Mouse (Mus musculus) kidney, embryonic 15.5 days (tissue): Measurements from ENCODE around the gene Gm11042. TPM values are rescaled to one million over a fixed set of nuclear protein-coding genes. Genes with fewer than 3 reads are reported as not detected.

ENCODE experiments used
- ATAC-seq: fragments of 200-750 bp; cut with Nextera tagmentation; replicated peaks from 2 replicates; pipeline ENCODE4 v1.8.0; 2017; ENCODE audit warnings: moderate TSS enrichment; ENCODE audit not compliant: low FRiP score
- H3K27ac ChIP-seq: fragments of 300-500 bp; sonication (generic); 2 replicates; pipeline ENCODE4 v1.5.1; 2015; ENCODE audit warnings: mild to moderate bottlenecking, inconsistent platforms
- H3K27me3 ChIP-seq: fragments of 300-500 bp; sonication (generic); 2 replicates; pipeline ENCODE4 v1.6.1; 2015; ENCODE audit warnings: inconsistent platforms
- H3K36me3 ChIP-seq: fragments of 300-500 bp; sonication (generic); 2 replicates; pipeline ENCODE4 v1.6.1; 2015; ENCODE audit warnings: inconsistent platforms
- H3K4me1 ChIP-seq: fragments of 300-500 bp; sonication (generic); 2 replicates; pipeline ENCODE4 v1.6.1; 2015; ENCODE audit warnings: inconsistent platforms
- H3K4me2 ChIP-seq: fragments of 300-500 bp; sonication (generic); 2 replicates; pipeline ENCODE4 v1.6.1; 2015; ENCODE audit warnings: moderate library complexity, mild to moderate bottlenecking, inconsistent platforms
- H3K4me3 ChIP-seq: fragments of 300-500 bp; sonication (generic); replicated peaks from 2 replicates; pipeline ENCODE4 v1.5.1; 2015; ENCODE audit warnings: mild to moderate bottlenecking, inconsistent platforms
- H3K9ac ChIP-seq: fragments of 300-500 bp; sonication (generic); 2 replicates; pipeline ENCODE4 v1.6.1; 2015; ENCODE audit warnings: mild to moderate bottlenecking, inconsistent platforms
- H3K9me3 ChIP-seq: fragments of 300-500 bp; sonication (generic); replicated peaks from 2 replicates; pipeline ENCODE4 v1.6.1; 2016; ENCODE audit warnings: inconsistent platforms
- WGBS: fragments of 180-500 bp; shearing (Covaris S2); methylation state at CpG from one replicate; pipeline ENCODE4 v1.1.7; 2015; ENCODE audit warnings: mixed read lengths; 5-methylcytosine and 5-hydroxymethylcytosine counted together
- polyA plus RNA-seq: library from polyadenylated mRNA; unstranded; fragments of >200 nt; fragmentation: Nextera tagmentation; extraction: Ambion mirVana; gene quantifications from 2 replicates; pipeline ENCODE4 v1.2.1, GENCODE M21; 2015

Gm11042 gene
- not detected in 2 replicates for polyA plus RNA-seq

- no peaks in the 10 kb centered on the region for H3K9me3 ChIP-seq
- WGBS, result 30% methylated on average over 18 of the region's 18 CpGs
- peak within 1 kb of the TSS; percentile 62; the same call in 1 of the 2 replicates for H3K27ac ChIP-seq
- peak within 1 kb of the TSS; percentile 60 for H3K4me3 ChIP-seq
- peaks cover 5% of the 10 kb centered on the region; the same call in 1 of the 2 replicates for H3K4me1 ChIP-seq
- ATAC-seq, result peak; percentile 69
- H3K27me3 ChIP-seq, result no peaks in the 10 kb centered on the region
- no peaks in the 10 kb centered on the region for H3K36me3 ChIP-seq
- H3K4me2 ChIP-seq, result peak within 1 kb of the TSS; percentile 72
- peak within 1 kb of the TSS; percentile 69 for H3K9ac ChIP-seq
Measured at GRCm38 (mm10) chr12:74316344-74316973, at the start of gene Gm11042. TSS of gene Gm11042 (minus strand) at chr12:74316394.

GRCm38 (mm10) chr12:74364477-74364876, 48.3 kb upstream of the Gm11042 start:
- no peaks in the 10 kb centered on the region for H3K9me3 ChIP-seq
- 89% methylated on average over 7 of the region's 7 CpGs for WGBS
- H3K27ac ChIP-seq, result no peak overlapping the region
- H3K36me3 ChIP-seq, result no peaks in the 10 kb centered on the region
- no peaks in the 10 kb centered on the region for H3K27me3 ChIP-seq
- H3K4me2 ChIP-seq, result no peak overlapping the region
- no peak overlapping the region for H3K9ac ChIP-seq
- no peak overlapping the region for H3K4me3 ChIP-seq
- H3K4me1 ChIP-seq, result no peaks in the 10 kb centered on the region
- no peak for ATAC-seq

GRCm38 (mm10) chr12:74363076-74363475, 46.9 kb upstream of the Gm11042 start:
- Histone ChIP-seq H3K4me3 (no peak overlapping the region), H3K27me3 (no peaks in the 10 kb centered on the region), H3K4me1 (no peaks in the 10 kb centered on the region), H3K36me3 (no peaks in the 10 kb centered on the region), H3K4me2 (no peak overlapping the region), H3K9ac (no peak overlapping the region), H3K27ac (no peak overlapping the region), H3K9me3 (no peaks in the 10 kb centered on the region)
- WGBS, result 84% methylated on average over 6 of the region's 6 CpGs
- no peak for ATAC-seq

- Histone ChIP-seq H3K36me3 (no peaks in the 10 kb centered on the region), H3K9me3 (no peaks in the 10 kb centered on the region), H3K9ac (no peak overlapping the region), H3K27me3 (no peaks in the 10 kb centered on the region), H3K4me3 (no peak overlapping the region), H3K4me2 (no peak overlapping the region), H3K27ac (no peak overlapping the region), H3K4me1 (no peaks in the 10 kb centered on the region)
- no peak for ATAC-seq
- 78% methylated on average over 2 of the region's 2 CpGs for WGBS
Measured at GRCm38 (mm10) chr12:74362453-74362852, 46.3 kb upstream of the Gm11042 start.

GRCm38 (mm10) chr12:74359791-74360190, 43.6 kb upstream of the Gm11042 start:
- Histone ChIP-seq H3K4me3 (no peak overlapping the region), H3K4me2 (no peak overlapping the region), H3K36me3 (no peaks in the 10 kb centered on the region), H3K4me1 (no peaks in the 10 kb centered on the region), H3K9ac (no peak overlapping the region), H3K9me3 (no peaks in the 10 kb centered on the region), H3K27ac (no peak overlapping the region), H3K27me3 (no peaks in the 10 kb centered on the region)
- no peak for ATAC-seq
- 76% methylated on average over 5 of the region's 5 CpGs for WGBS

GRCm38 (mm10) chr12:74357806-74358205, 41.6 kb upstream of the Gm11042 start:
- Histone ChIP-seq H3K4me3 (no peak overlapping the region), H3K9me3 (no peaks in the 10 kb centered on the region), H3K27ac (no peak overlapping the region), H3K27me3 (no peaks in the 10 kb centered on the region), H3K4me2 (no peak overlapping the region), H3K9ac (no peak overlapping the region), H3K36me3 (no peaks in the 10 kb centered on the region), H3K4me1 (no peaks in the 10 kb centered on the region)
- ATAC-seq, result no peak
- 47% methylated on average over 6 of the region's 6 CpGs for WGBS

GRCm38 (mm10) chr12:74342720-74343119, 26.5 kb upstream of the Gm11042 start:
- WGBS, result 28% methylated on average over 3 of the region's 3 CpGs
- Histone ChIP-seq H3K27me3 (no peaks in the 10 kb centered on the region), H3K36me3 (no peaks in the 10 kb centered on the region), H3K4me3 (no peak overlapping the region), H3K9ac (no peak overlapping the region), H3K4me2 (no peak overlapping the region), H3K9me3 (no peaks in the 10 kb centered on the region), H3K27ac (no peak overlapping the region), H3K4me1 (no peaks in the 10 kb centered on the region)
- peak; percentile 69 for ATAC-seq

GRCm38 (mm10) chr12:74340070-74340469, 23.9 kb upstream of the Gm11042 start:
- Histone ChIP-seq H3K36me3 (no peaks in the 10 kb centered on the region), H3K4me1 (no peaks in the 10 kb centered on the region), H3K27ac (no peak overlapping the region), H3K9ac (no peak overlapping the region), H3K4me3 (no peak overlapping the region), H3K9me3 (no peaks in the 10 kb centered on the region), H3K27me3 (no peaks in the 10 kb centered on the region), H3K4me2 (no peak overlapping the region)
- WGBS, result 64% methylated on average over 2 of the region's 2 CpGs
- ATAC-seq, result no peak

GRCm38 (mm10) chr12:74333706-74334105, 17.5 kb upstream of the Gm11042 start:
- H3K4me3 ChIP-seq, result no peak overlapping the region
- no peaks in the 10 kb centered on the region for H3K4me1 ChIP-seq
- H3K36me3 ChIP-seq, result no peaks in the 10 kb centered on the region
- no peak overlapping the region for H3K4me2 ChIP-seq
- no peak for ATAC-seq
- H3K27ac ChIP-seq, result no peak overlapping the region
- no peaks in the 10 kb centered on the region for H3K9me3 ChIP-seq
- H3K9ac ChIP-seq, result no peak overlapping the region
- H3K27me3 ChIP-seq, result peaks cover 9% of the 10 kb centered on the region; the same call in 1 of the 2 replicates
- WGBS, result 92% methylated on average over 6 of the region's 6 CpGs

GRCm38 (mm10) chr12:74333016-74333415, 16.8 kb upstream of the Gm11042 start:
- 0 out of 2 replicates have a peak, but pooled peaks have one; percentile 67 for ATAC-seq
- Histone ChIP-seq H3K27me3 (peaks cover 9% of the 10 kb centered on the region; the same call in 1 of the 2 replicates), H3K9me3 (no peaks in the 10 kb centered on the region), H3K4me2 (no peak overlapping the region), H3K36me3 (no peaks in the 10 kb centered on the region), H3K27ac (no peak overlapping the region), H3K4me1 (no peaks in the 10 kb centered on the region), H3K9ac (no peak overlapping the region), H3K4me3 (no peak overlapping the region)
- 25% methylated on average over 13 of the region's 13 CpGs for WGBS

- H3K4me1 ChIP-seq, result no peaks in the 10 kb centered on the region
- H3K36me3 ChIP-seq, result no peaks in the 10 kb centered on the region
- no peak overlapping the region for H3K9ac ChIP-seq
- H3K4me3 ChIP-seq, result no peak overlapping the region
- H3K27me3 ChIP-seq, result peaks cover 9% of the 10 kb centered on the region; the same call in 1 of the 2 replicates
- ATAC-seq, result no peak
- 91% methylated on average over 6 of the region's 6 CpGs for WGBS
- no peak overlapping the region for H3K27ac ChIP-seq
- H3K4me2 ChIP-seq, result no peak overlapping the region
- H3K9me3 ChIP-seq, result no peaks in the 10 kb centered on the region
Measured at GRCm38 (mm10) chr12:74329759-74330158, 13.6 kb upstream of the Gm11042 start.

- H3K4me1 ChIP-seq, result no peaks in the 10 kb centered on the region
- H3K27me3 ChIP-seq, result no peaks in the 10 kb centered on the region
- no peaks in the 10 kb centered on the region for H3K9me3 ChIP-seq
- WGBS, result 86% methylated on average over 3 of the region's 3 CpGs
- H3K36me3 ChIP-seq, result no peaks in the 10 kb centered on the region
- no peak for ATAC-seq
- no peak overlapping the region for H3K4me3 ChIP-seq
- no peak overlapping the region for H3K4me2 ChIP-seq
- no peak overlapping the region for H3K9ac ChIP-seq
- H3K27ac ChIP-seq, result no peak overlapping the region
Measured at GRCm38 (mm10) chr12:74326644-74327043, 10.4 kb upstream of the Gm11042 start.

- H3K36me3 ChIP-seq, result no peaks in the 10 kb centered on the region
Measured at GRCm38 (mm10) chr12:74321981-74322380, 5.8 kb upstream of the Gm11042 start.

More at GRCm38 (mm10) chr12:74321981-74322380, 5.8 kb upstream of the Gm11042 start:
- Histone ChIP-seq H3K4me1 (0 out of 2 replicates have a peak, but pooled peaks cover 2% of the 10 kb centered on the region), H3K4me2 (no peak overlapping the region), H3K27ac (no peak overlapping the region), H3K27me3 (no peaks in the 10 kb centered on the region), H3K9me3 (no peaks in the 10 kb centered on the region), H3K4me3 (no peak overlapping the region), H3K9ac (no peak overlapping the region)
- ATAC-seq, result no peak
- WGBS, result 86% methylated on average over 5 of the region's 5 CpGs
